Mouse (Mus musculus) MEL (cell line): ENCODE results near the gene Krtap4-7. TPM values are rescaled to one million over a fixed set of nuclear protein-coding genes. Genes with fewer than 3 reads are reported as not detected.

Source experiments
- DNase-seq: peaks from one replicate; pipeline ENCODE4 v3.0.0; 2011; ENCODE audit warnings: low read depth, low spot score
- H3K27ac ChIP-seq: 2 replicates; pipeline ENCODE4 v1.5.1; 2012; ENCODE audit warnings: low read depth, mild to moderate bottlenecking, control low read depth, low read length, moderate library complexity; ENCODE audit not compliant: control insufficient read depth
- H3K27me3 ChIP-seq, 2 experiments: fragments of 150-350 bp in 1 of 2; sonication (generic) in 1 of 2; 2 replicates each; pipeline ENCODE4 v1.6.1; 2012; ENCODE audit warnings: low read length in 2 of 2, mild to moderate bottlenecking in 2 of 2, improper control_type of control experiment in 1 of 2, moderate library complexity in 1 of 2; ENCODE audit not compliant: insufficient read depth in 2 of 2, control insufficient read depth in 1 of 2
- H3K36me3 ChIP-seq, 2 experiments: 2 replicates each; pipeline ENCODE4 v1.6.1; 2012 to 2014; ENCODE audit warnings: low read length in 2 of 2, improper control_type of control experiment in 1 of 2, inconsistent platforms in 1 of 2, mild to moderate bottlenecking in 1 of 2; ENCODE audit not compliant: insufficient read depth in 2 of 2, control insufficient read depth in 1 of 2
- H3K4me1 ChIP-seq, 2 experiments: fragments of 150-350 bp in 1 of 2; sonication (generic) in 1 of 2; 2 replicates each; pipeline ENCODE4 v1.6.1; 2012; ENCODE audit warnings: low read length in 2 of 2, improper control_type of control experiment in 1 of 2, mild to moderate bottlenecking in 1 of 2; ENCODE audit not compliant: insufficient read depth in 2 of 2, control insufficient read depth in 1 of 2
- H3K4me3 ChIP-seq, 2 experiments: fragments of 150-350 bp in 1 of 2; sonication (generic) in 1 of 2; 2 replicates each; pipeline ENCODE4 v1.5.1; 2012; ENCODE audit warnings: low read depth in 2 of 2, low read length in 2 of 2, mild to moderate bottlenecking in 2 of 2, moderate library complexity in 2 of 2, control low read depth in 1 of 2, improper control_type of control experiment in 1 of 2; ENCODE audit not compliant: control insufficient read depth in 1 of 2, insufficient read depth in 1 of 2
- H3K79me2 ChIP-seq: 2 replicates; pipeline ENCODE4 v1.6.1; 2012; ENCODE audit warnings: mild to moderate bottlenecking, low read length, moderate library complexity; ENCODE audit not compliant: control insufficient read depth, poor library complexity, insufficient read depth
- H3K9ac ChIP-seq: 2 replicates; pipeline ENCODE4 v1.6.1; 2012; ENCODE audit warnings: low read depth, mild to moderate bottlenecking, control low read depth, low read length, moderate library complexity; ENCODE audit not compliant: control insufficient read depth, poor library complexity, severe bottlenecking
- H3K9me3 ChIP-seq: fragments of 150-350 bp; sonication (generic); replicated peaks from 2 replicates; pipeline ENCODE4 v1.6.1; 2012; ENCODE audit warnings: mild to moderate bottlenecking, low read length, improper control_type of control experiment, moderate library complexity; ENCODE audit not compliant: insufficient read depth
- CHD1 ChIP-seq: IDR thresholded peaks from 2 replicates; pipeline ENCODE4 v1.6.1; 2012; ENCODE audit warnings: low read depth, mild to moderate bottlenecking, inconsistent platforms, low read length, improper control_type of control experiment
- CHD2 ChIP-seq: IDR thresholded peaks from 2 replicates; pipeline ENCODE4 v1.6.1; 2011; ENCODE audit warnings: low read length, improper control_type of control experiment
- CTCF ChIP-seq, 3 experiments: IDR thresholded peaks in 2 of 3; conservative IDR thresholded peaks in 1 of 3; 2 replicates each; pipeline ENCODE4 v1.5.1; 2011 to 2012; ENCODE audit warnings: low read length in 3 of 3, low read depth in 2 of 3, mild to moderate bottlenecking in 2 of 3, improper control_type of control experiment in 1 of 3, inconsistent platforms in 1 of 3, mixed read lengths in 1 of 3, moderate library complexity in 1 of 3; ENCODE audit not compliant: control insufficient read depth in 1 of 3, insufficient read depth in 1 of 3, poor library complexity in 1 of 3, severe bottlenecking in 1 of 3
- EP300 ChIP-seq, 2 experiments: IDR thresholded peaks; 2 replicates each; pipeline ENCODE4 v1.6.1; 2011; ENCODE audit warnings: improper control_type of control experiment in 2 of 2, low read length in 2 of 2, low read depth in 1 of 2, mild to moderate bottlenecking in 1 of 2
- ETS1 ChIP-seq: IDR thresholded peaks from 2 replicates; pipeline ENCODE4 v1.6.1; 2012; ENCODE audit warnings: low read depth, mild to moderate bottlenecking, inconsistent platforms, low read length, improper control_type of control experiment, moderate library complexity
- GATA1 ChIP-seq: IDR thresholded peaks from 2 replicates; pipeline ENCODE4 v1.6.1; 2011; ENCODE audit warnings: low read depth, low read length, improper control_type of control experiment
- MAX ChIP-seq: IDR thresholded peaks from 2 replicates; pipeline ENCODE4 v1.6.1; 2011; ENCODE audit warnings: low read length, improper control_type of control experiment
- MYB ChIP-seq: IDR thresholded peaks from 2 replicates; pipeline ENCODE4 v1.6.1; 2011; ENCODE audit warnings: mild to moderate bottlenecking, low read depth, low read length, improper control_type of control experiment
- NRF1 ChIP-seq: IDR thresholded peaks from 2 replicates; pipeline ENCODE4 v1.6.1; 2014; ENCODE audit warnings: low read depth, mild to moderate bottlenecking, inconsistent platforms, low read length, improper control_type of control experiment, moderate library complexity; ENCODE audit not compliant: poor library complexity, insufficient read depth, severe bottlenecking
- POLR2AphosphoS2 ChIP-seq: IDR thresholded peaks from 2 replicates; pipeline ENCODE4 v1.6.1; 2011; ENCODE audit warnings: low read length, improper control_type of control experiment
- RAD21 ChIP-seq: IDR thresholded peaks from 2 replicates; pipeline ENCODE4 v1.6.1; 2011; ENCODE audit warnings: mild to moderate bottlenecking, low read depth, low read length, improper control_type of control experiment
- RCOR1 ChIP-seq: IDR thresholded peaks from 2 replicates; pipeline ENCODE4 v1.6.1; 2012; ENCODE audit warnings: low read depth, mild to moderate bottlenecking, inconsistent platforms, low read length, improper control_type of control experiment
- SMC3 ChIP-seq: IDR thresholded peaks from 2 replicates; pipeline ENCODE4 v1.6.1; 2011; ENCODE audit warnings: low read depth, low read length, improper control_type of control experiment
- TBP ChIP-seq: IDR thresholded peaks from 2 replicates; pipeline ENCODE4 v1.8.0; 2011; ENCODE audit warnings: low read depth, low read length, improper control_type of control experiment
- UBTF ChIP-seq: IDR thresholded peaks from 2 replicates; pipeline ENCODE4 v1.6.1; 2012; ENCODE audit warnings: low read depth, mild to moderate bottlenecking, inconsistent platforms, low read length, improper control_type of control experiment, moderate library complexity, borderline replicate concordance; ENCODE audit not compliant: insufficient read depth
- ZKSCAN1 ChIP-seq: IDR thresholded peaks from 2 replicates; pipeline ENCODE4 v1.6.1; 2012; ENCODE audit warnings: low read depth, mild to moderate bottlenecking, inconsistent platforms, low read length, improper control_type of control experiment, moderate library complexity
- ZMIZ1 ChIP-seq: IDR thresholded peaks from 2 replicates; pipeline ENCODE4 v1.6.1; 2012; ENCODE audit warnings: low read depth, mild to moderate bottlenecking, inconsistent platforms, low read length, improper control_type of control experiment, moderate library complexity
- polyA plus RNA-seq, 2 experiments: library from polyadenylated mRNA; stranded (reverse) in 1 of 2; unstranded in 1 of 2; fragments of >175 nt in 1 of 2; fragments of >200 nt in 1 of 2; gene quantifications; 2 replicates each; pipeline versions ENCODE4 v1.2.1 to v1.2.4; 2012; ENCODE audit warnings: low replicate concordance in 2 of 2, low read depth in 1 of 2; ENCODE audit not compliant: insufficient read length in 2 of 2, insufficient read depth in 1 of 2, missing spikeins in 1 of 2
- total RNA-seq: library from RNA; depleted of rRNA; stranded (reverse); fragments of 300-350 nt; gene quantifications from 2 replicates; pipeline ENCODE4 v1.2.3, GENCODE M21; 2012

The Krtap4-7 gene
- total and polyA plus RNA-seq, 3 experiments = not detected

GRCm38 (mm10) chr11:99657051-99657450 is 13.2 kb upstream of the Krtap4-7 start:
- Histone ChIP-seq H3K36me3 (no peaks in the 10 kb centered on the region), H3K9me3 (no peaks in the 10 kb centered on the region), H3K4me1 (no peaks in the 10 kb centered on the region), H3K27ac (no peak overlapping the region), H3K4me3 (no peak overlapping the region), H3K79me2 (no peaks in the 10 kb centered on the region), H3K27me3 (no peaks in the 10 kb centered on the region), H3K9ac (no peak overlapping the region)
- DNase-seq = no peak
- no peak for TF ChIP-seq CHD1
- TF ChIP-seq, all 39 proteins: peak for 0

- Histone ChIP-seq H3K9me3 (no peaks in the 10 kb centered on the region), H3K4me1 (no peaks in the 10 kb centered on the region), H3K4me3 (no peak within 1 kb of the TSS), H3K79me2 (no peaks in the 10 kb centered on the region), H3K36me3 (no peaks in the 10 kb centered on the region), H3K9ac (no peak within 1 kb of the TSS), H3K27ac (no peak within 1 kb of the TSS), H3K27me3 (no peaks in the 10 kb centered on the region)
- TF ChIP-seq MYB (no peak), SMC3 (no peak), ETS1 (no peak), CHD1 (no peak), CHD2 (no peak), NRF1 (no peak), GATA1 (no peak), RCOR1 (no peak), TBP (no peak), ZKSCAN1 (no peak), MAX (no peak), EP300 (IDR thresholded peaks at IDR 0.05; ENCODE audit: low read depth in 1 of 2, low read length in 2 of 2) (no peak), UBTF (no peak), POLR2AphosphoS2 (no peak), CTCF (IDR thresholded peaks at IDR 0.05 in 2 of 3, conservative IDR thresholded peaks at IDR 0.05 in 1 of 3; ENCODE audit: control insufficient read depth in 1 of 3, insufficient read depth in 1 of 3, low read depth in 2 of 3, low read length in 3 of 3, poor library complexity in 1 of 3, severe bottlenecking in 1 of 3) (no peak), ZMIZ1 (no peak), RAD21 (no peak)
- DNase-seq = no peak
These were observed 6.2 kb upstream of the Krtap4-7 start, which contains the start of gene Gm11555 for GRCm38 (mm10) chr11:99650136-99650535. TSS of gene Gm11555 (minus strand) at chr11:99650236.
